Mouse (Mus musculus): ENCODE measurements around the gene Kcnk18.

The Kcnk18 gene

DNA sequence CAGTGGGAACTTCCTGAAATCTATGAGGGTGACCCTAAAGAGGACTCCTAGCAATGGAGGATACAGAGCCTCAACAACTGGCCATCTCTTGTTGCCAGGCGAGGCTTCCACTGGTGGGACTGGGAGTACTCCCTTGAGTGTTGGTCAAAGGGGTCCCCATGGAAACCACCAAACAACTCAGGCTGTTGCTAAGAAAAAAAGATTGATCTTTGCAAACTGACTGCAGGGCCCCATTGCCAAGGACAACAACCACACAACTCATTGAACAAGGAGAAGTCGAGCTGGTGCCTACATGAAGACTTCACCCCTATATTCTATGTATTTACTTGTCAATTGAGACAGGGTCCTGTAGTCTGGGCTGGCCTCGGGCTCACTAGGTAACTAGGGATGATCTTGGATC lies 2.1 kb upstream of the Kcnk18 start:
- in situ Hi-C loops (cut with MboI; ENCODE audit: unreplicated experiment in 2 of 2): no loop called here

DNA sequence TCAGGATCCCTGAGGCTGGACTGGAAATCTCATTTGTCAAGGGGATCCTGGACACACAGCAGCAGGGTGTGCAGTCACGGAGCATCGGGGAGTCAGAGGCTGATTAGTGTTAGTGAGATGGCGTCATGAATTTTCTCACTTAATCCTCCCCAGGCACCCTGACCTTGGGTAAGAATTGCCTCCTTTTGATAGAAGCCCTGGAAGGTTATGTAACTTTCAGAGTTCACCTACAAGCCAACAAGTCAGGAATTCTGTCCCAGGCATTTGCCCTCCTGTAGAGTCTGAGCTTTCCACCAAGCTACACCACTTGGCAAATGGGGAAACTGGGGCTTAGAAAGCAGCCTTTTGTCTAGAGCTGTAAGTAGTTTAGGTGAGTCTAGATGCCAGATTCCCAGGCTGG lies 2.1 kb downstream of the Kcnk18 start:
- in situ Hi-C loops (cut with MboI; ENCODE audit: unreplicated experiment in 2 of 2): no loop called here

DNA sequence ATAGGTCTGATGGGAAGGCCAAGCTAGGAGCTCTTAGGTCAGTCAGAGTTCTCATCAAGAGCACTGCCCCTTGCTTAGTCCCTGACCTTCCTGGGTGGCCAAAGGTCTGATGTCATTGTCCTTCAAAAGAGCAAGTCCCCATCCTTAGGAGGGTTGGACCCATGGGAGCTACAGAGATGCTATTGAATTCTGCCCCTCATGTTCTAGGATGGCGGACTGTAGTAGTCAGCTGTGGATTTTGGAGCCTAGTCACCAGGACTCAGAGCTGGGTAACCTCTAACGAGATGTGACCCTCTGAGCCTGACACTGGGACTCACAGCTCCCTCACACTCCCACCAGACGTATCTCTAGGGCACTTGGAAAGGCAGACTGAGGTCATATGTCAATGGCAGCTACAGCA lies 9.4 kb downstream of the Kcnk18 start:
- in situ Hi-C loops (cut with MboI; ENCODE audit: unreplicated experiment in 2 of 2): no loop called here

DNA sequence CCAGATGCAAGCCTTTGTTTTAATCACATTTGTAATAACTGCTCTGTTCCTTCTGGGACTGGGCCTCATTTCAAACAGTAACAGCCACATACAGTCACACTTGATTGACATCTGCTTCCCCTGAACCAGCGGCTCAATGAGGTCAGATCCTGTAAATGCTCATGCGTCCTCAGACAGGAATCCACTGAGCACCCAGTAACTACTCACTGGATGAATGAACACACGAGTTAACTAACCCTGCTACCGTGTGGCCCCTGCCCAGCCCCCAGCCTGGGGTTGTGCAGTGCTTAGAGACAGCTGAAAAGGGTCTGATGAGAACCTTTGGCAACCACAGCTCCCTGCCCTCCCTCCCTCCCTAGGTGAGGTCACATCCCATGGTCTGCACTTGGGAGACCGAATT lies 13.8 kb downstream of the Kcnk18 start:
- in situ Hi-C loops (cut with MboI; ENCODE audit: unreplicated experiment in 2 of 2): loop anchor here (10.0 kb wide), 2 partner anchors 1082 to 1102 kb away; no protein-coding TSS in a partner anchor

DNA sequence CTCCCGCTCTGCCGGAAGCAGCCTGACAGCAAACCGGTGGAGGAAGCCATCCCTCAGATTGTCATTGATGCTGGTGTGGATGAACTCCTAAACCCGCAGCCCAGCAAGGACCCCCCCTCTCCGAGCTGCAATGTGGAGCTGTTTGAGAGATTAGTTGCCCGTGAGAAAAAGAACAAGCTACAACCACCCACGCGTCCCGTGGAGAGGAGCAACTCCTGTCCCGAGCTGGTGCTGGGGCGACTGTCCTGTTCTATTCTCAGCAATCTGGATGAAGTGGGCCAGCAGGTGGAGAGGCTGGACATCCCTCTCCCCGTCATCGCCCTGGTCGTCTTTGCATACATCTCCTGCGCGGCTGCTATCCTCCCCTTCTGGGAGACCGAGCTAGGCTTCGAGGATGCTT lies 16.0 kb downstream of the Kcnk18 start:
- in situ Hi-C loops (cut with MboI; ENCODE audit: unreplicated experiment in 2 of 2): loop anchor here (5.0 to 10.0 kb wide), 3 partner anchors 912 to 1100 kb away; no protein-coding TSS in a partner anchor

DNA sequence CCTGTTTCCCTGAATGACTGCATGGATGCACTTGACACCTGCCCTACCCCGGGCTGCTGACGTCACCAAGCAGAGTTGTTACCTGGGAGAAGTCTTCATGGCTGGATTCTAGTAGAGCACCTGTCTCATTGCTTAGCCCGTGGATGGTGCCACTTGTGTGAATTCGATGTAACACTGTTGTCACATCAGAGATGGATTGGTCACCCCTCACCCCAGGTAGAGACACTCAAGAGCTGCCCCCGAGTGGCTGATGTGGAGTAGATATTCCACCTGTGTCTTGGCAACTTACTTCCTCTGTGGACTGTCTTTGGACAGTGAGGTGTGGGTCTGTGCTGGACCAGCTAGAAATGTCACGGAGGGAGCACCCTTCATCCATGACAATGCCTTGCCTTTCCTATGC lies 17.0 kb downstream of the Kcnk18 start:
- in situ Hi-C loops (cut with MboI; ENCODE audit: unreplicated experiment in 2 of 2): loop anchor here (5.0 to 10.0 kb wide), 3 partner anchors 911 to 1099 kb away; no protein-coding TSS in a partner anchor

DNA sequence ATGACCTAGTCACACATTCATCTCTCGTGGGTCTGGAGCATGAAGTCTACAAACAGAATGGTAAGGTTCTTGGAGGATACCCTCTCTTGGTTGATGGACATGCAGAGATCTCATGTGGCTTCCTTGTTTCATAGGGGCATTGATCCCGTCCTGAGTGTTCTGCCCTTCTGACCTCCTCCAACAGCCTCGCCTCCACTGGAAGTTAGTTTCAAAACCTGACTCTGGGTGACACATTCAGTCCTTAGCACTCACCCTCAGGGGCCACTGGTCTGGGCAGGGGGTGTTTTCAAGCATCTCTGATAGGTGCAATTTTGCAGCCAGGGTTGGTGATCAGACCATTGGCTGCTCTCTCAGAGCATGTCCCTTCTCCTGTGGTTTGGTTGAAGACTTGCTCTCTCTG lies 19.6 kb downstream of the Kcnk18 start:
- in situ Hi-C loops (cut with MboI; ENCODE audit: unreplicated experiment in 2 of 2): loop anchor here (5.0 to 10.0 kb wide), 3 partner anchors 909 to 1096 kb away; no protein-coding TSS in a partner anchor

DNA sequence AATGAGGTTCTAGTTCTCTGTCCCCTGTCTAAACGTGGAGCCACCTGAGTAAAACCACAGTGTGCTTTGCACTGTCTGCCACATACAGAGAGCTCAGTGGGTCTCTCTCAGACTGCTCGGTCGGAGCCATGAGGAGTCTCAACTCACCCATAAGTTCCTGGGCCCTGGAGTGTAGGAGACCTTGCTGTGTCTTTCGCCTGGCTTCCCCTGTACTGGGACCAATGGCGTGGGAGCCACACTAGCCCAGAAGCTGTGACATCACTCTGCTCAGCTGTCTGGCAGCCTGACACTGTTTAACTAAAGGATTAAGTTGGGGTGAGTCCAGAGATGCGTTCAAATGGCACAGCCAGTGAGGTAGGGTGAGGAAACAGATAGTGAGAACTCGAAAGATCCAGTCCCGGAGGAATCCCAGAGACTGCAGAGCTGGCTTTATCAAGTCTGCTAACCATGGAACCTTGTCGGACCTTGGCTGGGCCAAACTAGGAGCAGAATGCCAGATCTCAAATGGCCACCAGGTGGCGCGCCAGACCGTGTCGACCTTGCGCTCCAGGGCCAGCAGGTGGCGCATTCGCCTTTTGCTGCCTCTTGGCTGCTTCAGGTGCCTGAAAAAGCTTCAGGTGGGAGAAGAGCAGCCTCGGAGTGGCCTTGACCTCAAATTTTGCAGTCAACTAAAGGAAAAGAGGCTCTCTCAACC lies 20.3 kb downstream of the Kcnk18 start:
- in situ Hi-C loops (cut with MboI; ENCODE audit: unreplicated experiment in 2 of 2): loop anchor here (5.0 to 10.0 kb wide), 3 partner anchors 908 to 1096 kb away; no protein-coding TSS in a partner anchor

DNA sequence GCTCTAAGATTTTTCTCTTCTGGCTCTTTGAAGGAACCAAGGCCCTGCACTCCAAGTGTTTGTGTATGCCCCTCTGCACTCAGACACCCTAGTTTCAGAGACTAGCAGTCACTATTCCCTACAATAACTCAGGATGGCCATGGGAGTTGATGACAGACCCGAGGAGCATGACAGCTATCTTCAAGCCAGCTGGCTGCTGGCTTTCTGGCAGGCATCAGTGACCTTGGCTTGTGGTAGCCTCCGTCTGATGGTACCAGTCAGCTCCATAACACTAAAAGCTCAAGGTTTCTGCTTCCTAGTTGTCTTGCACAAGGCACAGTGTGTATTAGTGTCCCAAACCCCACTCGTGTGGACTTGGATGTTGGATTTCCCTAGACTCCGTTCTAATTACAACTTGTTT lies 23.0 kb downstream of the Kcnk18 start:
- in situ Hi-C loops (cut with MboI; ENCODE audit: unreplicated experiment in 2 of 2): loop anchor here (5.0 kb wide), 3 partner anchors 75 to 910 kb away; no protein-coding TSS in a partner anchor

DNA sequence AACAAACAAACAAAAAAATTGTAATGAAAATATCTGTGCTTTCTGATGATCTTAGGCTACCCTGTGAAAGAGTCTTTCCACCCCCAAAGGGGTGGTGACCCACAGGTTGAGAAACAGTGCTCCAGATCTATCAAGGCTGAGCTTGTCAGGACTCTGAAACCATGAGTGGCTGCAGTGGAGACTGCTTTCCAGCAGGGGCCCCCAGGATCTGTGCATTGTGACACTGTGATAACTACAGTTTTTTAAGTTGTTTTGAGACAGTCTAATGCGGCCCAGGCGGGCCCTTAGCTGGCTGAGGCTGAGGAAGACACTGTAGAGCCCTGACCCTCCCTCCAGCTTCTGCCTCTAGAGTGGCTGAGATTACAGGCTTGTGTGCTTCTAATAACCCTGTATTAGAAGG lies 24.0 kb downstream of the Kcnk18 start:
- in situ Hi-C loops (cut with MboI; ENCODE audit: unreplicated experiment in 2 of 2): loop anchor here (5.0 kb wide), 3 partner anchors 74 to 909 kb away; no protein-coding TSS in a partner anchor

DNA sequence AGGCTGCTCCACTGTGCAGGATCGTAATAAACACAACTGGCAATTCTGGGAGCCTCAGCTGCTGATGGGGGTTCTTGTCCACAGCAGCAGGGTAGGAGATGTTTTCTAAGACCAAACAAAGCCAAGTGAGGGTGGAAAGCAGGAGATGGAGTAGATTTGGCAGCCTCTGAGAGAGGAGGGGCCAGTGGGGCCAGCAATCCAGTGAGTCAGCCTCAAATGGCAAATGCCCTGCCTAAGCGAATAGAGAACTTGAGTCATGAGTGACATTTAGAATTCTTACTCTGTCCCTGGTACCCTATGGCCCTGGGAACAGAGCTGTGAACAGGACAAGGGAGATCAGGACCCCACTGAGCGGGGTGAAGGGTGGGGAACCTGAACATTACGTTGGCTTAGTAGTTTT lies 29.1 kb downstream of the Kcnk18 start:
- in situ Hi-C loops (cut with MboI; ENCODE audit: unreplicated experiment in 2 of 2): no loop called here

DNA sequence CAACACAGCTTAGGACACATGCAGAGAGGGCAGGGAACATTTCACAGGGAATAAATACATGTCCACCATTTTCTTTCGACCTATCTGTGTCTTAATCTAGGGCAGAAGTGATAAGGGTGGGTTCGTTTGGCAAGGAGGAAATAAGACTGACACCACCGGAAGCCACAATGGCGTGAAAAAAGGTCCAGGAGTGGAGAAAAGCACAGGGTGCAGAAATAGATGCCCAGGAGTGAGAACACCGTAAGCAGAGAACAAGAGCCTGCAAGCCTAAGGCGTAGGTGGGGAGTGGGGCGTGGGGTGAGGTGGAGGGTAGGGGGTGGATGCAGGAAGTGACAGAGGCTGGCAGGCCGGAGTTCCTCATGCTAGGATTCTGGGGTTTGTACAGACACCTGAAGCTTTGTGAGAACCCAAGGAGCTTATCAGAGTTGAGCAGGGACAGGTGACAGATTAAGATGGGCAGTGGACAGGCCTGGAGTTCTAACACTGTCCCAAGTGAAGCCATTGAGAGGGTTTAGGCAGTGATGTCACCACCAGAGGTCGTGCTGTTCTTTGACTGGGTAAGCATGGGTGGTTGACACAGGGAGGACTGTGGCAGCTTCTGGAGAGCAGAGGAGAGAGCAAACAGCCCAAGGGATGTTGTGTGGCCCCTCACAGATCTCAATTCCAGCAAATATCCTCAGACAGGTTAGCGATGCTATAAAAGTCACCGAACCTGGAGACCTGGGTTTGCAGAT lies 29.7 kb downstream of the Kcnk18 start:
- in situ Hi-C loops (cut with MboI; ENCODE audit: unreplicated experiment in 2 of 2): no loop called here

DNA sequence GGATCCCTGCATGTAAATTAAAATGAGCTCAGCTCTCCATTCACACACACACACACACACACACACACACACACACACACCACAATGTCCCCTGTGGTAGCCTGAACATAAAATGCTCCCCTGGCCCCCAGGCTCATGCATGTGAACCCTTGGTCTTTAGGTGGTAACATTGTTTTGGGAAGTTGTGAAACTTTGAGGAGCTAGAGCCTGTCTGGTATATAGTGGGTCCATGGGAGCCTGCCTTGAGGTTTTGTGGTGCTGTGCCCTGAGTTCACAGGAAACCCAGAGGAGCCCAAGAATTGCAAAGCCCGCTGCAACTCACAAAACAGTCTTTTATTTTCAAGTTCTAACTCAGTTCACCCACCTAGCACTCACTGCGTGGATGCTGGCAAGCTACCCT lies 33.6 kb downstream of the Kcnk18 start:
- in situ Hi-C loops (cut with MboI; ENCODE audit: unreplicated experiment in 2 of 2): no loop called here

DNA sequence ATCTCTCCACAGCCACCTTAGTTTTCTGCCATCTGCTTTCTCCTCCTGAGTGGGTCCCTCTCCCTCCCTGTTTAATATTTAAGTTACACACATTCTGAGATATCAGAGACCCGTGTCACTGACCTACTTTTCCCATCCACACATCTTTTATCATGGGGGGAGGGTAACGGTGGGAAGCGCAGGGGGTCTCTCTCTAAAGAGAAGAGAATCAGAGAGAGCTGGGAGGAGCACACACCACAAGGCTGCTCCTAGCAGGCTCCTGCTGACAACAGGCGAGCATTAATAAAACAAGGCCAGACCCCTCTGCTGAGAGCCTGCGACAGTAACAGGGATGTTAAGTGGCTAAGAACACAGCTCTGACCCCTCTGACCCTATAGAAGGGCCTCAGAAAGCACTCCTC lies 40.6 kb downstream of the Kcnk18 start:
- in situ Hi-C loops (cut with MboI; ENCODE audit: unreplicated experiment in 2 of 2): no loop called here

DNA sequence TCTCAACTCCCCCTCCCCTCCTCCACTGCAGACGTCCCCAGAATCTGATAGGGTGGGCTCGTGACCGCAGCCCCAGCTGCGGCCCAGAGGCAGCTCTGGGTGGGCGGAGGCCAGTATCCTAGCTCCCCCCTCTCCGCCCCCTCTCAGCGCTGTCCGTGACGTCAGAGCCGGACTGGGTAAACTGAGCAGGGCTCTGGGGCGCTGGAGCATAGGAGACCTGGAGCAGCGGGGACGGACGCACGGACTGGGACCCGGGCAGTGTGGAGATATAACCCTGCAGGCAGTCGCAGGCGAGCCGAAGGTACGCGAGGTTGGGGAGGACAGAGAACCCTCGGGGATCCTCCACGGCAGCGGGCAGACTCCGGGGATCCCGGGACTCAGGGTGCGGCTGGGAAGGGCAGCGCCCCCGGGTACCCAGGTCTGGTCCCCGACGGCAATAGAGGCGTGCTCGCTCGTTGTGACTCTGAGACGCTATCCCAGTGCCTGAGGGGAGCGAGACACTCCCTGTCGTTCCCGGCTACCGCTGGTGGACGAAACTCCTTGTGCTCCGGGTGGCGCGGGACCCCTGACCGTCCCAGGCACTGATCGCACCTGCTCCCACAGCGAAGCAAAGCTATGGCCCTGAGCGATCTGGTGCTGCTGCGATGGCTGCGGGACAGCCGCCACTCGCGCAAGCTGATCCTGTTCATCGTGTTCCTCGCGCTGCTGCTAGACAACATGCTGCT lies 41.9 kb downstream of the Kcnk18 start, which contains the start of gene Slc18a2:
Gene Slc18a2 (plus strand): TSS at position 179 of the 725 bp plus-strand sequence.
- in situ Hi-C loops (cut with MboI; ENCODE audit: unreplicated experiment in 2 of 2): no loop called here

DNA sequence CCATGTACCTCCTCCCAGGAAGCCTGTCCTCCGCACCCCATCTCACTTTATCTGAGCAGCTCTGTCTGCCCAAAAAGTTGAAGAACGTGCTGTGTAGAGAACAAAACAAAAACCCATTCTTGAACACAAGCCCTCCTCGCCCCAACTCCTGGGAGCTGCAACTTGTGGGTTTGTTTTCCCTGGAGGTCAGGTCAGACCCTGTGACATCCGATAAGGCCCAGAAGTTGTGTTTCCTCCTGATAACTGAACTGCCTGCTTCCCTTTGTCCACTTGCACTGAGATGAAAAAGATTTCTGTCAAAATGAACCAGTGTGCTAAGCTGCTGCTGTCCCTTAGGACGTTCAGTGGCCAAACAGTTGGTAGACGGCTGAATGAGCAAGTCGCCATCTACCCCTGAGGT lies 42.6 kb downstream of the Kcnk18 start:
- in situ Hi-C loops (cut with MboI; ENCODE audit: unreplicated experiment in 2 of 2): no loop called here

DNA sequence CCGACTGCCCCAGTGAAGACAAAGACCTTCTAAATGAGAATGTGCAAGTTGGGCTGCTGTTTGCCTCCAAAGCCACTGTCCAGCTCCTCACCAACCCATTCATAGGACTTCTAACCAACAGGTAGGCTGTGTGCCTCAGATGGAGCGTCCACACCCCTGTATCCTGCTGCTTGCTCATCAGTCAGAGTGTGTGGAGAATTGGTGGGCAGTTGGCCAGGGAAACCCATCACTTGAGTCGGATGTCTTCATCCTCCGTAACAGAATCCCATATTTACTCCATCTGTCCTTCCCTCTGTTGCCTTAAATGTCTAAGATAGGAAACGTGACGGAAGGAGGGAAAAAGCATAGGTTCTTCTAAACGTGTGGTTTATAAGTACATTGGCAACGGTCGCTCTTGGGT lies 44.2 kb downstream of the Kcnk18 start:
- in situ Hi-C loops (cut with MboI; ENCODE audit: unreplicated experiment in 2 of 2): no loop called here

DNA sequence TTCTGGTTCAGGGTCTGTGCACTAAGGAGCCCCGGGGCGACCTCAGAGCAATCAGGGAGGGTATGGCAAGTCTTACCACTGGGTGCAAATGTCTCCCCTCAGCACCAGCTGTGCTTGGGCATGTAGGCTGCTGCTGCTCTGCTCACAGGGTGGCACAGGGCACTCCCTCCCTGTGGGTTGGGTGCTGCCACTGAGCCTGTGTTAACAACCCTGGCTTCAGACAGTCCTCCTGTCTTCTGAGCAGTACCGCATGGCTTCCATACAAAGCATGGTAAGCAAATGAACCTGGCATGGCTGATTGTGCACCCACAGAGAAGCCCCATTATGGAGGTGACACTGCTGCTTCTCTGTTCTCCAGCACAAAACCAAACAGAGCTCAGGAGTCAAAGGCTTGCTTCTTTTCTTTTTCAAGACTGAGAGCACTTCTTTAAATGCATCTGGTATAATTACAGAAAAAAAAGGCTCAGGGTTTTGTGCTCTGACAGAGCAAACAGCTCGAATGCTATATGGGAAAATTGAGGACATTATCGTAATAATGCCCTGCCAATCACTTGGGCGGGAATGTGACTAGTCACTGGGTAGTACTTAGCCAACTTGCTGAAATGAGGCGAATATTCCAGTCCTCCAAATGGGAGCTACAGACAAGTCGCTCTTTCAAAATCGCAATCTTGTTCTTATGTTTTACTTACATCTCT lies 46.0 kb downstream of the Kcnk18 start:
- in situ Hi-C loops (cut with MboI; ENCODE audit: unreplicated experiment in 2 of 2): no loop called here

DNA sequence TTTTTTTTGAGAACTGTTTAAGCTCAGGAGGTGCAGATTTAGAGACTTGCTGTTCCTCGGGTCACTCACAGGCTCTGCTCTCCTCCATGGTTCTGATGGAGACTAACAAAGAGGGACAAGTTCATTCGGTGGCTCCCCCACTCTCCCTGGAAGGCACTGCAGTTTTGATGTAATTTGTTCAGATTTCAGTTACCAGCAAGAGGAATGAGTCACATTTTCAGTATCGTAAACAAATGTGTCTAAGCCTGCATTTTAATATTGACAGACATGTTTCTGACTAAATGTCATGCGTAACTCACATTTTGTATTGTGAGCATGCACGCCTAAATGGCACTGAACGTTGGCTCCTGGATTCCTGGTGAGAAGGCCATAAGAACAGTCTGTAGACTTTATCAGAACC lies 46.9 kb downstream of the Kcnk18 start:
- in situ Hi-C loops (cut with MboI; ENCODE audit: unreplicated experiment in 2 of 2): no loop called here

DNA sequence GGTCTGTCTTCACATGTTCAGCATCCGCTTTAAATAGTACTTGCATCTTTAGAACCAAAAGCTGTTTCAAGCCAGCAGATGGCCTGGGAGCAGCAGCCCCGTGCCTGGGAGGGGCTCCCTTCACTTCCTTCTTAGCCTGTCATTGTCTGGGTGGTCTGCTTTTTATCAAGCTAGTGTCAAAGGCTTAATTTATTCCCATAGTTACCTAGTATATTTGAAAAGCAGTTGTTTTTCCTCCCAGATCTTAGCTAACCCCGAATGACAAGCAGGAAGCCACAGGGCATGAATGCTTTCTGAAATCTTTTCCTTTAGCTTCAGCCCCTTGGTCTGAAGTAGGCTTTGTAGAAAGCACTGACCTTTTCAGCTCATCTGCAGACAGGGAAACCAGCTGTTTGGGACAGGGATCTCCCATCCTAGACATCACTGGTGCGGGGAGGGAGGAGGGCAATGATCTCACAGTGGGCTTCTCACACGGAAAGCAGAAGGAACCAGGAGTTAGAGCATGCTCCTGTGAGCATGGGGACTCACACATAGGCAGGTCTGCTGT lies 48.5 kb downstream of the Kcnk18 start:
- in situ Hi-C loops (cut with MboI; ENCODE audit: unreplicated experiment in 2 of 2): no loop called here
